Mouse (Mus musculus): ENCODE data around the gene Padi6. TPM values are rescaled to one million over a fixed set of nuclear protein-coding genes. Genes with fewer than 3 reads are reported as not detected.

The Padi6 gene
- polyA plus RNA-seq, 1 experiment from 2014 or later, result not detected

DNA sequence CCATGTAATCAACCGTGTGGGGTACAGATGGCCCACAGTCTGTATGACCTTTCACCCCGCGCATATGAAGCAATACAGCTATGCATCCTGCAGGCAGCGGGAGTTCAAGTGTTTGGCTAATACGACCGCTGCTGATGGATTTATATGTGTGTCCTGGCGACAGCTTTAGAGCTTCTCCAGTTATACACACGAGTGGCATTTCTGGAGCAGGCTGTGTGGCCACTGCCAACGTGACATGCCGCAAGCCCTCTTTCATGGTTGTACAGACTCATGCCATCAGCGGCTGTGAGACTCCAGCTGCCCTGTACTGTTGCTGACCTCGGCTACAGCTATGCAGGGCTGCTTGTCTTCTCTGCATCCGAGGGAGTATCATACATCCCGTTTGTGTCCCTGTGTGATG, 38.1 kb upstream of the Padi6 start:
- Histone ChIP-seq H3K4me2 (ENCODE audit: low read length) (no peak overlapping the region), H3K4me1 (ENCODE audit: control insufficient read depth, insufficient read depth, low read length) (no peaks in the 10 kb centered on the region), H3K36me3 (ENCODE audit: control insufficient read depth, insufficient read depth, low read length) (no peaks in the 10 kb centered on the region), H3K27ac (ENCODE audit: low read depth, low read length) (no peak overlapping the region), H3K4me3 (ENCODE audit: low read depth, low read length) (no peak overlapping the region), H3K9ac (ENCODE audit: low read length) (no peak overlapping the region), H3K27me3 (replicated peaks; ENCODE audit: control insufficient read depth, insufficient read depth, low read length) (no peaks in the 10 kb centered on the region), H3K9me3 (replicated peaks; ENCODE audit: control insufficient read depth, low read length) (no peaks in the 10 kb centered on the region)
- 89% methylated on average over 14 of the region's 14 CpGs for WGBS
- DNase-seq (ENCODE audit: low spot score) (no peak), ATAC-seq (no peak)

DNA sequence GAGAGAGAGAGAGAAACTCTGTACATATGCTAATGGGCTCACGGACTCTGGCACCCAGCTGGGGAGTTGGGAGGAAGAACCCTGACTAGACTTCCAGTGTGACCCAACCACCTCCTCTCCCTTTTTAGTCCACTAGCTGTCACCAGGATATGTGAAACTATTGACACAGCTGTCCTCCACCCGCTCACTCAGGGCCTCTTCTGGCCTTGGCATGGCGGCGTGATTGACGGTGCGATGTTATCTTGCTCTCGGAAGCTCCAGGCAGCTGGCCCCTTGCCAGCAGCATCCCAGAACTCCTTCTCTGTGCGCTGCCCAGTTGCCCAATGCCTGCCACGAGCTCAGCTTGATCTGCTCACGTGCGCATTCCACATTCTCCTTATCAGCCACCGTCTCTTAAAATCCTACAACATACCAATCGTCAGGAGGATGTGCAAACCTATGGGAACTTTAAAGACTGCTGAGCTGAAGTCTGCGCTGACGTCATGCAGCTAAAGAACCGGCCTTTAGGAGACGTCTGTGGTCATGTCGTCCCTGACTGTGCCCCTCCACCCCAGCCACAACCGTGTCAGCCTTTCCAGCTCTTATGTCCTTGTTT, 37.5 kb upstream of the Padi6 start:
- H3K4me3 ChIP-seq (ENCODE audit: low read depth, low read length), result no peak overlapping the region
- H3K27ac ChIP-seq (ENCODE audit: low read depth, low read length), result no peak overlapping the region
- H3K27me3 ChIP-seq (replicated peaks; ENCODE audit: control insufficient read depth, insufficient read depth, low read length), result no peaks in the 10 kb centered on the region
- peak; percentile 49 for DNase-seq (ENCODE audit: low spot score)
- H3K4me2 ChIP-seq (ENCODE audit: low read length), result no peak overlapping the region
- peak; percentile 42; the same call in 1 of the 2 replicates for ATAC-seq
- no peaks in the 10 kb centered on the region for H3K9me3 ChIP-seq (replicated peaks; ENCODE audit: control insufficient read depth, low read length)
- 58% methylated on average over 19 of the region's 19 CpGs for WGBS
- no peak overlapping the region for H3K9ac ChIP-seq (ENCODE audit: low read length)
- no peaks in the 10 kb centered on the region for H3K4me1 ChIP-seq (ENCODE audit: control insufficient read depth, insufficient read depth, low read length)
- H3K36me3 ChIP-seq (ENCODE audit: control insufficient read depth, insufficient read depth, low read length), result no peaks in the 10 kb centered on the region

DNA sequence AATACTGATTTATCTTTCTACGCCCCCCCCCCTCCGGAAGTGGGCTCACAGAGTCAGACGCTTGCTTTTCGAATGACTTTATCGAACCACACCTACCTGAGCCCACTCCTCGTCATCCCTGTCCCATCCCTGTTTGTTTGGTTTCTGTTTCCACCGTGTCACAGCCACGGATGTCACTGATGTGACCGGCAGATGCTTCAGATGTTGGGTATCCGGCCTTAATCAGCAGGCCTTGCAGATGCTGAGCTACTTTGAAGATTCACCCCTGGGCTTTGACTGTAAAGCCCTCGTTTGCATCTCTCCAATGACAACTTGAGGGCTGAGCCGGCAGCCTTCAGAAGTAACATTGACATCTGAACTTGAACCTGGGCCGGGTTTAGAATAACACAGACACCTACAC, 34.2 kb upstream of the Padi6 start:
- no peaks in the 10 kb centered on the region for H3K36me3 ChIP-seq (ENCODE audit: control insufficient read depth, insufficient read depth, low read length)
- H3K9ac ChIP-seq (ENCODE audit: low read length), result no peak overlapping the region
- ATAC-seq (no peak), DNase-seq (ENCODE audit: low spot score) (no peak)
- H3K9me3 ChIP-seq (replicated peaks; ENCODE audit: control insufficient read depth, low read length), result no peaks in the 10 kb centered on the region
- H3K4me1 ChIP-seq (ENCODE audit: control insufficient read depth, insufficient read depth, low read length), result no peaks in the 10 kb centered on the region
- H3K4me3 ChIP-seq (ENCODE audit: low read depth, low read length), result no peak overlapping the region
- no peaks in the 10 kb centered on the region for H3K27me3 ChIP-seq (replicated peaks; ENCODE audit: control insufficient read depth, insufficient read depth, low read length)
- H3K27ac ChIP-seq (ENCODE audit: low read depth, low read length), result no peak overlapping the region
- no peak overlapping the region for H3K4me2 ChIP-seq (ENCODE audit: low read length)
- 86% methylated on average over 13 of the region's 13 CpGs for WGBS

DNA sequence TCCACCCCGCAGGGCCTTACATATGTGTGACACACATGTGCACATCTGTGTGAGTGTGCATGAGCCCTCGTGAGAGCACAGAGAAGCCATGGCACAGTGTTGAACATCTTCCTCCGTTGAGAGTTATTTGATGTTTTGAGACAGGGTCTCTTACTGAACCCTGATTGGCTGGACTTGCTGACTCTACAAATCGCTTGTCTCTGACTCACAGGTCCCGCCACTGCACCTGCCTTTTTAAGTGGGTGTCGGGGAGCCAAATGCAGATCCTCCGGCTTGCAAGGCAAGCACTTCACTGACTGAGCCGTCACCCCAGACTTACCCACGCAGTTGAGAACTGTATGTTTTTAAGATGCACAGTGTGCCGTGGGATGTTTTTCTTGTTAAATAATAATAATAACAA, 33.4 kb upstream of the Padi6 start:
- ATAC-seq, result no peak
- no peaks in the 10 kb centered on the region for H3K36me3 ChIP-seq (ENCODE audit: control insufficient read depth, insufficient read depth, low read length)
- H3K27me3 ChIP-seq (replicated peaks; ENCODE audit: control insufficient read depth, insufficient read depth, low read length), result no peaks in the 10 kb centered on the region
- 84% methylated on average over 10 of the region's 10 CpGs for WGBS
- no peak overlapping the region for H3K4me3 ChIP-seq (ENCODE audit: low read depth, low read length)
- H3K9me3 ChIP-seq (replicated peaks; ENCODE audit: control insufficient read depth, low read length), result no peaks in the 10 kb centered on the region
- no peaks in the 10 kb centered on the region for H3K4me1 ChIP-seq (ENCODE audit: control insufficient read depth, insufficient read depth, low read length)
- H3K9ac ChIP-seq (ENCODE audit: low read length), result no peak overlapping the region
- H3K4me2 ChIP-seq (ENCODE audit: low read length), result no peak overlapping the region
- DNase-seq (ENCODE audit: low spot score), result no peak
- H3K27ac ChIP-seq (ENCODE audit: low read depth, low read length), result no peak overlapping the region

DNA sequence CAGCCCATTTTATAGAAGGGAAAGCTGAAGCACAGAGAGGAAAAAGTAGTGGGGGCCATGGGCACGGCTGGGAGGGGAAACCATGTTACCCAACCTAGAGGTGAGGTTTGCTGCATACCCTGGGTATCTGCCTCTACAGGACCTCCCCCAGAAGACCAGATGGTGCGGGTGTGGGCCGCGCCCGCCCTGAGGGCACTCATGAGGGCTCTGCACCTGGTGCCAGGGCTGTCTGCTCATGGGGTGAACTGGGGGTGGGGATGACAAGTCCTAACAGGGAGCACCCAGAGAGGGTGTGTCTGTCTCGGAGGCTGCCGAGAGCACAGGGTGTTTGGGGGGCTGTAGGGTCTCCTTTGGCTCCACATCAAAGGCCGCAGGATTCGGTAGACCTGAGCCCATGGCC, 32.5 kb upstream of the Padi6 start:
- WGBS, result 90% methylated on average over 9 of the region's 9 CpGs
- Histone ChIP-seq H3K4me1 (ENCODE audit: control insufficient read depth, insufficient read depth, low read length) (no peaks in the 10 kb centered on the region), H3K36me3 (ENCODE audit: control insufficient read depth, insufficient read depth, low read length) (no peaks in the 10 kb centered on the region), H3K27ac (ENCODE audit: low read depth, low read length) (no peak overlapping the region), H3K9ac (ENCODE audit: low read length) (no peak overlapping the region), H3K27me3 (replicated peaks; ENCODE audit: control insufficient read depth, insufficient read depth, low read length) (no peaks in the 10 kb centered on the region), H3K4me3 (ENCODE audit: low read depth, low read length) (no peak overlapping the region), H3K9me3 (replicated peaks; ENCODE audit: control insufficient read depth, low read length) (no peaks in the 10 kb centered on the region), H3K4me2 (ENCODE audit: low read length) (no peak overlapping the region)
- ATAC-seq, result no peak
- no peak for DNase-seq (ENCODE audit: low spot score)

DNA sequence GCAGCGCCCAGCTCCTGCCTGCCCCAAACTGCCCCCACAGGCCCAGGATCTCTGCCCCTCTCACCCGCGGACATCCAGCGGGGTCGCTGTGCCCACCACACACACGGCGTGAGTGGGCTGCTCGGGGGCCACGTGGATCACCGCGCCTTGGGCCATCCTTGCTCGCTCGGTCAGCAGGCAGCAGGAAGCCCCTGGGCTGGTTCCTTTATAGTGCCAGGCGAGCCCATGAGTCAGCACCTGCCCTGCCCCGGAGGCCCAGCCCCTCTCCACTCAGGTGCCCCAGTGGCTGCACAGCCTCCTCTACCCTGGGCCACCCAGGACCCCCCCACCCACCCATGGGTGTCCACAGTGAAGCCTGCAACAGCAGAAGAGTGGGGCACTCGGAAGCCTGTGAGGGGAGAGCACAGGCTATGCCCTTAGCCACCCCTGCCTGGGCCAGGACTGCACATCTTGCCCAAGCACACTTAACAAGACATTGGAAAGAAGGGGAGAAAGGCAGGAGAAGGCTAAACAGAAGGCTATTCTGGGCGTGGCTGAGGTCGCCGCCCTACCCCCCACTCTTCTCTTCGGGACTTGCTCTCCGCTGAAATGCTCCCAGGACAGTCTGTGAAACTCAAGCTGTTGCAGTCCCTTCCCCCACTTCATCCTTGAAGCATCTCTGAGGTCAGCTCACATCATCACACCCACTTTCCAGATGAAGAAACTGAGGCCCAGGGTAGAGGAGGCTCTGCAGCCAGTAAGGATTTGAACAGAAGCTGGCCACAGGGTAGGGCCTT, 31.8 kb upstream of the Padi6 start, which contains the start of gene Padi4:
Gene Padi4 (minus strand): TSS at position 212 of the 776 bp plus-strand sequence.
- no peak for DNase-seq (ENCODE audit: low spot score)
- Histone ChIP-seq H3K4me2 (ENCODE audit: low read length) (no peak within 1 kb of the TSS), H3K4me1 (ENCODE audit: control insufficient read depth, insufficient read depth, low read length) (no peaks in the 10 kb centered on the region), H3K36me3 (ENCODE audit: control insufficient read depth, insufficient read depth, low read length) (no peaks in the 10 kb centered on the region), H3K27ac (ENCODE audit: low read depth, low read length) (no peak within 1 kb of the TSS), H3K27me3 (replicated peaks; ENCODE audit: control insufficient read depth, insufficient read depth, low read length) (no peaks in the 10 kb centered on the region), H3K9me3 (replicated peaks; ENCODE audit: control insufficient read depth, low read length) (no peaks in the 10 kb centered on the region), H3K4me3 (ENCODE audit: low read depth, low read length) (no peak within 1 kb of the TSS), H3K9ac (ENCODE audit: low read length) (no peak within 1 kb of the TSS)
- no peak for ATAC-seq
- 83% methylated on average over 21 of the region's 21 CpGs for WGBS

DNA sequence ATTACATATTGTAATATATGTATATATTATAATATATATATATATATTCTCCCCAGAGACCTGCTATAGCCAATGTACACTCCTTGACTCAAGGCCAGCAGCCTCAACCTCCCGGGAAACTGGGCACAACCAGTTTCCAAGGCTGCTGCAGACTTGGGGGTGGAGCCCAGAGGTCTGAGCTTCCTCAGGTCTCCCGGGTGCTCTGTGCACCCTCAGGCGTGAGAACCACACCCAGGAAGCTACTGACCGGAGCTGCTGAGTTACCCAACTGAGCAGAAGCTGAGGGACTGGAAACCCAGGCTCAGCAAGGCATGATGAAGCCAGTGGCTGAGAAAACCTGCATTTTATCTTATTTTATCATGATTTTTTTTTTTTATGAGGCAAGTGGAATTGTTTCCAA, 28.6 kb upstream of the Padi6 start:
- H3K4me1 ChIP-seq (ENCODE audit: control insufficient read depth, insufficient read depth, low read length), result no peaks in the 10 kb centered on the region
- ATAC-seq, result no peak
- H3K9me3 ChIP-seq (replicated peaks; ENCODE audit: control insufficient read depth, low read length), result no peaks in the 10 kb centered on the region
- no peaks in the 10 kb centered on the region for H3K27me3 ChIP-seq (replicated peaks; ENCODE audit: control insufficient read depth, insufficient read depth, low read length)
- no peak for DNase-seq (ENCODE audit: low spot score)
- no peak overlapping the region for H3K9ac ChIP-seq (ENCODE audit: low read length)
- H3K27ac ChIP-seq (ENCODE audit: low read depth, low read length), result no peak overlapping the region
- no peak overlapping the region for H3K4me2 ChIP-seq (ENCODE audit: low read length)
- no peak overlapping the region for H3K4me3 ChIP-seq (ENCODE audit: low read depth, low read length)
- 51% methylated on average over 4 of the region's 4 CpGs for WGBS
- H3K36me3 ChIP-seq (ENCODE audit: control insufficient read depth, insufficient read depth, low read length), result no peaks in the 10 kb centered on the region

DNA sequence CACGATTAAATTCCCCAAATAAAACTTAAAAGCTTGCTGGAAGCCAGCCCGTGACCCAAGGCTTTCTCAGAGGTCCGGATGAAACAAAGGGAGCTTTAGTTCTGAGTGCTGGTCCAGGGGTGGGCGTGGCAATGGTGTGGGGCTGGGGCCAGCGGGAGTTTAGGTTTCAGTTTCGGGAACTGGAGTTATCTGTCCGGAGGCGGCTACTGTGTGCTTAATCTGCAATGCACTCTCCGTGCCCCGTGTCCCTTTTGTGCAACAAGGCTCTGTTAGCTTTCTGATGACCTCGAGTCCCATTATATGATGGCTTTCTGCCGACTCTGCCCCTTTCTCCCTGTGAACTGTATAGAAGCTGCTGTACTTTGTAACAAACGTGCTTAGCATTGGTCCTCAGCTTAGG, 28.0 kb upstream of the Padi6 start:
- H3K4me3 ChIP-seq (ENCODE audit: low read depth, low read length), result no peak overlapping the region
- H3K4me1 ChIP-seq (ENCODE audit: control insufficient read depth, insufficient read depth, low read length), result no peaks in the 10 kb centered on the region
- H3K36me3 ChIP-seq (ENCODE audit: control insufficient read depth, insufficient read depth, low read length), result no peaks in the 10 kb centered on the region
- ATAC-seq, result no peak
- no peak overlapping the region for H3K27ac ChIP-seq (ENCODE audit: low read depth, low read length)
- H3K9me3 ChIP-seq (replicated peaks; ENCODE audit: control insufficient read depth, low read length), result no peaks in the 10 kb centered on the region
- no peaks in the 10 kb centered on the region for H3K27me3 ChIP-seq (replicated peaks; ENCODE audit: control insufficient read depth, insufficient read depth, low read length)
- 8% methylated on average over 13 of the region's 13 CpGs for WGBS
- H3K4me2 ChIP-seq (ENCODE audit: low read length), result peak overlapping the region; percentile 28
- H3K9ac ChIP-seq (ENCODE audit: low read length), result 0 out of 2 replicates have a peak overlapping the region, but pooled peaks have one; percentile 25
- no peak for DNase-seq (ENCODE audit: low spot score)

DNA sequence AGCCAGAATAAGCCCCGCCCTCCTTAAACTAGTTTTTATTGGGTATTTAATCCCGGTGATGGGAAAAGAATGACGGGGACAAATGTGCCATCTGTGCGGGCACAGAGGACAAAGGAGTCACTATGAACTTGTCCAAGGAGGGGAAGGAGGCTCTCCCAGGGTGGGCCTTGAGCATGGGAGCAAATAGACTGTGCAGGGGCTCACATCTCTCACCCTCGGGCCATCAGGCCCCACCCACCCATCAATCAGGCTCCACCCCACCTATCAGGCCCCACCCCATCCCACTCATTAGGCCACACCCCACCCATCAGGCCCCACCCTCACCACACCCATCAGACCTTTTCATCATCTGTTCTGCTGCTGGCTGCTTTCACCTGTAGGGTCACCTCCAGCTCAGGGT, 26.5 kb upstream of the Padi6 start:
- no peaks in the 10 kb centered on the region for H3K4me1 ChIP-seq (ENCODE audit: control insufficient read depth, insufficient read depth, low read length)
- H3K27ac ChIP-seq (ENCODE audit: low read depth, low read length), result no peak overlapping the region
- no peaks in the 10 kb centered on the region for H3K36me3 ChIP-seq (ENCODE audit: control insufficient read depth, insufficient read depth, low read length)
- H3K4me2 ChIP-seq (ENCODE audit: low read length), result no peak overlapping the region
- no peak overlapping the region for H3K4me3 ChIP-seq (ENCODE audit: low read depth, low read length)
- 94% methylated on average over 5 of the region's 5 CpGs for WGBS
- no peaks in the 10 kb centered on the region for H3K27me3 ChIP-seq (replicated peaks; ENCODE audit: control insufficient read depth, insufficient read depth, low read length)
- DNase-seq (ENCODE audit: low spot score) (no peak), ATAC-seq (no peak)
- no peaks in the 10 kb centered on the region for H3K9me3 ChIP-seq (replicated peaks; ENCODE audit: control insufficient read depth, low read length)
- no peak overlapping the region for H3K9ac ChIP-seq (ENCODE audit: low read length)

Measured in forebrain, embryonic 14.5 days (tissue).